Mouse (Mus musculus): ENCODE data around the gene Dctn2. TPM values are rescaled to one million over a fixed set of nuclear protein-coding genes. Genes with fewer than 3 reads are reported as not detected.

The Dctn2 gene
- polyA plus RNA-seq, 1 experiment from 2014 or later: 335 TPM

- ATAC-seq (ENCODE audit: low FRiP score): no peak
- Histone ChIP-seq H3K4me1 (no peaks in the 10 kb centered on the region), H3K36me3 (peaks cover 81% of the 10 kb centered on the region), H3K4me3 (replicated peaks) (no peak overlapping the region), H3K27me3 (replicated peaks) (no peaks in the 10 kb centered on the region), H3K9ac (replicated peaks) (no peak overlapping the region), H3K9me3 (replicated peaks) (no peaks in the 10 kb centered on the region), H3K4me2 (no peak overlapping the region), H3K27ac (replicated peaks) (no peak overlapping the region)
- 44% methylated on average over 9 of the region's 9 CpGs for WGBS
Observed at GRCm38 (mm10) chr10:127236541-127236940, 29.6 kb upstream of the Dctn2 start.

- Histone ChIP-seq H3K36me3 (peaks cover 82% of the 10 kb centered on the region), H3K9ac (replicated peaks) (no peak overlapping the region), H3K4me2 (no peak overlapping the region), H3K27me3 (replicated peaks) (no peaks in the 10 kb centered on the region), H3K9me3 (replicated peaks) (no peaks in the 10 kb centered on the region), H3K27ac (replicated peaks) (no peak overlapping the region), H3K4me1 (no peaks in the 10 kb centered on the region), H3K4me3 (replicated peaks) (no peak overlapping the region)
- whole genome bisulfite sequencing: 66% methylated on average over 18 of the region's 18 CpGs
- ATAC-seq (ENCODE audit: low FRiP score): no peak
Observed at GRCm38 (mm10) chr10:127238241-127238824, 27.8 kb upstream of the Dctn2 start.

GRCm38 (mm10) chr10:127250810-127251209 is 15.4 kb upstream of the Dctn2 start:
- no peak overlapping the region for H3K4me3 ChIP-seq (replicated peaks)
- H3K27ac ChIP-seq (replicated peaks): no peak overlapping the region
- H3K9me3 ChIP-seq (replicated peaks): no peaks in the 10 kb centered on the region
- no peak overlapping the region for H3K9ac ChIP-seq (replicated peaks)
- H3K27me3 ChIP-seq (replicated peaks): no peaks in the 10 kb centered on the region
- no peaks in the 10 kb centered on the region for H3K4me1 ChIP-seq
- ATAC-seq (ENCODE audit: low FRiP score): no peak
- 85% methylated on average over 5 of the region's 5 CpGs for WGBS
- no peak overlapping the region for H3K4me2 ChIP-seq
- peaks cover 42% of the 10 kb centered on the region for H3K36me3 ChIP-seq

GRCm38 (mm10) chr10:127255625-127256345 is 10.4 kb upstream of the Dctn2 start:
- H3K4me1 ChIP-seq: peaks cover 43% of the 10 kb centered on the region
- no peak overlapping the region for H3K9ac ChIP-seq (replicated peaks)
- H3K36me3 ChIP-seq: peaks cover 17% of the 10 kb centered on the region; the same call in 1 of the 2 replicates
- no peak overlapping the region for H3K27ac ChIP-seq (replicated peaks)
- H3K4me3 ChIP-seq (replicated peaks): no peak overlapping the region
- WGBS: 24% methylated on average over 14 of the region's 14 CpGs
- peak overlapping the region; percentile 33 for H3K4me2 ChIP-seq
- H3K9me3 ChIP-seq (replicated peaks): no peaks in the 10 kb centered on the region
- no peaks in the 10 kb centered on the region for H3K27me3 ChIP-seq (replicated peaks)
- no peak; the same call in 1 of the 2 replicates for ATAC-seq (ENCODE audit: low FRiP score)

GRCm38 (mm10) chr10:127257790-127258189 is 8.4 kb upstream of the Dctn2 start:
- 83% methylated on average over 6 of the region's 6 CpGs for WGBS
- H3K9me3 ChIP-seq (replicated peaks): no peaks in the 10 kb centered on the region
- no peaks in the 10 kb centered on the region for H3K27me3 ChIP-seq (replicated peaks)
- no peak overlapping the region for H3K4me2 ChIP-seq
- peaks cover 57% of the 10 kb centered on the region for H3K4me1 ChIP-seq
- no peak overlapping the region for H3K27ac ChIP-seq (replicated peaks)
- ATAC-seq (ENCODE audit: low FRiP score): no peak
- no peak overlapping the region for H3K9ac ChIP-seq (replicated peaks)
- 0 out of 2 replicates have a peak, but pooled peaks cover 7% of the 10 kb centered on the region for H3K36me3 ChIP-seq
- H3K4me3 ChIP-seq (replicated peaks): no peak overlapping the region

- no peak for ATAC-seq (ENCODE audit: low FRiP score)
- Histone ChIP-seq H3K9ac (replicated peaks) (no peak overlapping the region), H3K4me1 (peaks cover 61% of the 10 kb centered on the region), H3K27ac (replicated peaks) (no peak overlapping the region), H3K4me3 (replicated peaks) (peak overlapping the region; percentile 61; the same call in 1 of the 2 replicates), H3K4me2 (peak overlapping the region; percentile 70), H3K9me3 (replicated peaks) (no peaks in the 10 kb centered on the region), H3K36me3 (0 out of 2 replicates have a peak, but pooled peaks cover 7% of the 10 kb centered on the region), H3K27me3 (replicated peaks) (no peaks in the 10 kb centered on the region)
- 72% methylated on average over 8 of the region's 8 CpGs for WGBS
Observed at GRCm38 (mm10) chr10:127258489-127258888, 7.7 kb upstream of the Dctn2 start.

GRCm38 (mm10) chr10:127261706-127262547 is 4.2 kb upstream of the Dctn2 start:
- ATAC-seq (ENCODE audit: low FRiP score): no peak
- Histone ChIP-seq H3K4me2 (peak overlapping the region; percentile 70), H3K4me1 (peaks cover 58% of the 10 kb centered on the region), H3K4me3 (replicated peaks) (peak overlapping the region; percentile 61), H3K27me3 (replicated peaks) (no peaks in the 10 kb centered on the region), H3K9me3 (replicated peaks) (no peaks in the 10 kb centered on the region), H3K9ac (replicated peaks) (peak overlapping the region; percentile 67), H3K27ac (replicated peaks) (peak overlapping the region; percentile 92), H3K36me3 (0 out of 2 replicates have a peak, but pooled peaks cover 5% of the 10 kb centered on the region)
- 50% methylated on average over 15 of the region's 15 CpGs for WGBS

GRCm38 (mm10) chr10:127262548-127263398 is 3.4 kb upstream of the Dctn2 start, which contains the start of gene Kif5a:
TSS of gene Kif5a (minus strand) at chr10:127263348.
- WGBS: 1% methylated on average over 46 of the region's 53 CpGs
- H3K4me3 ChIP-seq (replicated peaks): peak within 1 kb of the TSS; percentile 61
- H3K9ac ChIP-seq (replicated peaks): peak within 1 kb of the TSS; percentile 67
- peak within 1 kb of the TSS; percentile 92 for H3K27ac ChIP-seq (replicated peaks)
- ATAC-seq (ENCODE audit: low FRiP score): peak; percentile 56
- H3K27me3 ChIP-seq (replicated peaks): no peaks in the 10 kb centered on the region
- 0 out of 2 replicates have a peak, but pooled peaks cover under 1% of the 10 kb centered on the region for H3K36me3 ChIP-seq
- no peaks in the 10 kb centered on the region for H3K9me3 ChIP-seq (replicated peaks)
- H3K4me2 ChIP-seq: peak within 1 kb of the TSS; percentile 70
- peaks cover 62% of the 10 kb centered on the region for H3K4me1 ChIP-seq

- Histone ChIP-seq H3K4me1 (peaks cover 62% of the 10 kb centered on the region), H3K4me3 (replicated peaks) (peak overlapping the region; percentile 61; the same call in 1 of the 2 replicates), H3K9ac (replicated peaks) (peak overlapping the region; percentile 67; the same call in 1 of the 2 replicates), H3K4me2 (peak overlapping the region; percentile 70), H3K27me3 (replicated peaks) (no peaks in the 10 kb centered on the region), H3K36me3 (peaks cover 7% of the 10 kb centered on the region), H3K27ac (replicated peaks) (peak overlapping the region; percentile 92), H3K9me3 (replicated peaks) (no peaks in the 10 kb centered on the region)
- 36% methylated on average over 3 of the region's 3 CpGs for WGBS
- no peak for ATAC-seq (ENCODE audit: low FRiP score)
Observed at GRCm38 (mm10) chr10:127263631-127264030, 2.5 kb upstream of the Dctn2 start.

GRCm38 (mm10) chr10:127264336-127264735 is 1.8 kb upstream of the Dctn2 start:
- Histone ChIP-seq H3K9ac (replicated peaks) (no peak overlapping the region), H3K27ac (replicated peaks) (no peak overlapping the region), H3K27me3 (replicated peaks) (no peaks in the 10 kb centered on the region), H3K4me1 (peaks cover 62% of the 10 kb centered on the region), H3K36me3 (peaks cover 14% of the 10 kb centered on the region), H3K9me3 (replicated peaks) (no peaks in the 10 kb centered on the region), H3K4me2 (no peak overlapping the region), H3K4me3 (replicated peaks) (no peak overlapping the region)
- WGBS: 78% methylated on average over 8 of the region's 8 CpGs
- no peak for ATAC-seq (ENCODE audit: low FRiP score)

- Histone ChIP-seq H3K4me2 (no peak overlapping the region), H3K4me3 (replicated peaks) (no peak overlapping the region; the same call in 1 of the 2 replicates), H3K9me3 (replicated peaks) (no peaks in the 10 kb centered on the region), H3K27me3 (replicated peaks) (no peaks in the 10 kb centered on the region), H3K4me1 (peaks cover 59% of the 10 kb centered on the region), H3K36me3 (peaks cover 16% of the 10 kb centered on the region), H3K27ac (replicated peaks) (no peak overlapping the region), H3K9ac (replicated peaks) (no peak overlapping the region)
- 65% methylated on average over 4 of the region's 4 CpGs for WGBS
- no peak for ATAC-seq (ENCODE audit: low FRiP score)
Observed at GRCm38 (mm10) chr10:127264971-127265370, 1.2 kb upstream of the Dctn2 start.
